Mouse (Mus musculus): Measurements from ENCODE around the gene Ets1.

Gene Ets1

GRCm38 (mm10) chr9:32761326-32761725 is 125.3 kb downstream of the Ets1 start:
- DNase-seq (ENCODE audit: low spot score in 2 of 2): no peak

GRCm38 (mm10) chr9:32764374-32764773 is 128.4 kb downstream of the Ets1 start:
- DNase-seq (ENCODE audit: low spot score in 2 of 2): peak; percentile 22 to 29

- DNase-seq (ENCODE audit: low spot score in 2 of 2): no peak
Observed at GRCm38 (mm10) chr9:32765123-32765522, 129.1 kb downstream of the Ets1 start.

GRCm38 (mm10) chr9:32778866-32779265 is 142.8 kb downstream of the Ets1 start:
- no peak for DNase-seq (ENCODE audit: low spot score in 2 of 2)

GRCm38 (mm10) chr9:32782391-32783092 is 146.5 kb downstream of the Ets1 start:
- no peak for DNase-seq (ENCODE audit: low spot score in 2 of 2)

GRCm38 (mm10) chr9:32787091-32787490 is 151.1 kb downstream of the Ets1 start:
- DNase-seq (ENCODE audit: low spot score in 2 of 2): no peak

- DNase-seq (ENCODE audit: low spot score in 2 of 2): no peak
Observed at GRCm38 (mm10) chr9:32787615-32788014, 151.6 kb downstream of the Ets1 start.

GRCm38 (mm10) chr9:32789306-32789705 is 153.3 kb downstream of the Ets1 start:
- no peak for DNase-seq (ENCODE audit: low spot score in 2 of 2)

GRCm38 (mm10) chr9:32791699-32792098 is 155.7 kb downstream of the Ets1 start:
- no peak for DNase-seq (ENCODE audit: low spot score in 2 of 2)

GRCm38 (mm10) chr9:32798171-32798570 is 162.2 kb downstream of the Ets1 start:
- no peak for DNase-seq (ENCODE audit: low spot score in 2 of 2)

GRCm38 (mm10) chr9:32806106-32806505 is 170.1 kb downstream of the Ets1 start:
- no peak for DNase-seq (ENCODE audit: low spot score in 2 of 2)
